Mouse (Mus musculus): ENCODE measurements around the gene Nt5c1a. TPM values are rescaled to one million over a fixed set of nuclear protein-coding genes. Genes with fewer than 3 reads are reported as not detected.

Gene Nt5c1a
- polyA plus RNA-seq, 1 experiment from 2014 or later: not detected

DNA sequence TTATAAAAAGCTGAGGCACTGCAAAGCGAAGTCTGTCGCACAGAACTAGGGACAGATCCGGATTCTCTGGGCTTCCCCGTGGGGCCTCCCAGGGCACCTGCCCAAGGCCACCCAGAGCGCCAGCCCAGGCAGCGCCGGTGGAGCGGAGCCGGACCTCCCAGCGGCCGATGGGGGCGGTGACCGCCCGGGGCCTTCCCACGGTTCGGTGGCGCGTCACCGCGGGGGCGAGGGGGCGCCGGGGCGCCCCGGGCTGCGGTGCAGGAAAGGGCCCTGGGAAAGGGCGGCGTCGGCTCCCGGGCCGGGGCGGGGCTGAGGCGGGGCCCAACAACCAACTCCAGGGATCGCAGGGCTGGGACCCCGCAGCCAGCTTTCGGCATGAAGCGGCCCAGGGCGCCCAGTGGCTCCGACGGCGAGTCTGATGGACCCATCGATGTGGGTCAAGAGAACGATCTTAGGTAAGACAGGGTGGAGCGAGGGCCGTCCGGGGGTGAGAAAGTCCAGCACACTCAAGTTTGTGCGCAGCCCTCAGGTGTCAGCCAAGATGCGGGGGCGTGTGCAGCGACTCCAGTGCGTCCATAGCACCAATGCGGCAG is 32.3 kb downstream of the Nt5c1a start, which contains the start of gene Heyl:
Heyl (plus strand) TSS at position 65 of the 593 bp plus-strand sequence.
- H3K4me2 ChIP-seq: peak within 1 kb of the TSS; percentile 89
- peaks cover 50% of the 10 kb centered on the region for H3K27me3 ChIP-seq
- peak; percentile 46 for ATAC-seq (ENCODE audit: insufficient number of reproducible peaks, low FRiP score, low TSS enrichment, low read depth)
- no peaks in the 10 kb centered on the region for H3K36me3 ChIP-seq
- peak within 1 kb of the TSS; percentile 39; the same call in 1 of the 2 replicates for H3K9ac ChIP-seq
- H3K4me3 ChIP-seq: peak within 1 kb of the TSS; percentile 46
- no peak within 1 kb of the TSS for H3K27ac ChIP-seq
- WGBS: 3% methylated on average over 50 of the region's 52 CpGs
- H3K9me3 ChIP-seq: no peaks in the 10 kb centered on the region
- peaks cover 31% of the 10 kb centered on the region for H3K4me1 ChIP-seq

DNA sequence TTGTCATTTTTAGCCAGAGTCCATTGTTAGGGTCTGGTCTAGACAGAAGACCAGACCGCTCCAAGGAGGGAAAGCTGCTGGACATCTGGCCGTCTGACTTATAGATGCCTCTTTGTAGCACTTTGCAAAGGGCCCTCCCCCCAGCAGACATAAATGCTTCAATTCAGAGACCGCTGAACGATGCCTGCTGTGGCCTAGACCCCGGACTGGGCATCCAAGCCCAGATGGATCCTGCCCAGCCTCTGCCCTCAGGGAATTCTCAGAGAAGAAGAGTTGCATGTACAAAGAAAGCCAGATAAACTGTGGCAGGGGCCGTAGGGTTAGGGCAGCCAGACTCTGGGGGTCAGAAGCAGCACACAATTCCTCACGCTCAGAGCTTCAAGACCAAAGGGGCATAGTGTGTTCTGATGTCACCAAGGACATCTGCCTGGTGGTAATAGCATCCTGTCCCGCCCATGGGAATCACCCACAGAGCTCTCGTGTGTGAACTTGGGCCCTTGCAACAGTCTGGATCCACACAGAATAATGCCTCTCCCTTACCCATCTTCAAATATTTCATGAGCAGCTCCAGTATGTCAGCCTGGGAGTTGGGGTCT is 34.6 kb downstream of the Nt5c1a start:
- peaks cover 37% of the 10 kb centered on the region for H3K4me1 ChIP-seq
- no peak overlapping the region for H3K4me2 ChIP-seq
- WGBS: 64% methylated on average over 9 of the region's 9 CpGs
- H3K27ac ChIP-seq: no peak overlapping the region
- H3K4me3 ChIP-seq: no peak overlapping the region; the same call in 1 of the 2 replicates
- ATAC-seq (ENCODE audit: insufficient number of reproducible peaks, low FRiP score, low TSS enrichment, low read depth): no peak
- no peak overlapping the region for H3K9ac ChIP-seq
- H3K36me3 ChIP-seq: no peaks in the 10 kb centered on the region
- H3K9me3 ChIP-seq: no peaks in the 10 kb centered on the region
- peaks cover 59% of the 10 kb centered on the region for H3K27me3 ChIP-seq

DNA sequence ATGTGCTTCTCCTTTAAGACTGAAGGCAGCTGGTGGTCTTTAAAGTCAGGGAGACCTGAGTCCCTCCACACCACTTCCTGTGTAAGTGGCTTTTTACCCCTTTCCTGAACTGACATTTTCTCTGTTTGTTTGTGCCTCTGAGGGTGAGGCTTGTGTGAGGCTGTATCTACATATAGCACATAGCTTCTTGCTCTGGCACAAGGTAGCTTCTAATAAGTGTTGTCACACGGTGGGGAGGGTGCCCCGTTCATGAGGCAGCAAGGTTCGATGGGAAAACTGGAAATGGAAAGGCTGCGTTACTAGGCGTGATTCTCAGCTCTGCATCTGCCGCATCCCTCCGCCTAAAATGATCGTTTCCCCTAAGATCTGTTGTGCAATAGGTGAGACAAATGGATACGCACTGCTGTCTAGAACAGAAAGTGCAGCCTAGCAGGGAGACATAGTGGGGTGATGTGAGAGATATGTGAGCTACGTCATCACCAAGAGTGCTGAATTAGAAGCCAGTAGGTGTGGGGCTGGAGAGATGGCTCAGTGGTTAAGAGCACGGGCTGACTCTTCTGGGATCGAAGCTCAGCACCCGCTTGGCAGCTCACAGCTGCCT is 35.2 kb downstream of the Nt5c1a start:
- Histone ChIP-seq H3K9me3 (no peaks in the 10 kb centered on the region), H3K4me2 (0 out of 2 replicates have a peak overlapping the region, but pooled peaks have one; percentile 14), H3K27me3 (peaks cover 62% of the 10 kb centered on the region), H3K4me1 (peaks cover 37% of the 10 kb centered on the region), H3K27ac (no peak overlapping the region), H3K9ac (no peak overlapping the region), H3K36me3 (no peaks in the 10 kb centered on the region), H3K4me3 (no peak overlapping the region; the same call in 1 of the 2 replicates)
- ATAC-seq (ENCODE audit: insufficient number of reproducible peaks, low FRiP score, low TSS enrichment, low read depth): no peak
- WGBS: 76% methylated on average over 13 of the region's 13 CpGs

DNA sequence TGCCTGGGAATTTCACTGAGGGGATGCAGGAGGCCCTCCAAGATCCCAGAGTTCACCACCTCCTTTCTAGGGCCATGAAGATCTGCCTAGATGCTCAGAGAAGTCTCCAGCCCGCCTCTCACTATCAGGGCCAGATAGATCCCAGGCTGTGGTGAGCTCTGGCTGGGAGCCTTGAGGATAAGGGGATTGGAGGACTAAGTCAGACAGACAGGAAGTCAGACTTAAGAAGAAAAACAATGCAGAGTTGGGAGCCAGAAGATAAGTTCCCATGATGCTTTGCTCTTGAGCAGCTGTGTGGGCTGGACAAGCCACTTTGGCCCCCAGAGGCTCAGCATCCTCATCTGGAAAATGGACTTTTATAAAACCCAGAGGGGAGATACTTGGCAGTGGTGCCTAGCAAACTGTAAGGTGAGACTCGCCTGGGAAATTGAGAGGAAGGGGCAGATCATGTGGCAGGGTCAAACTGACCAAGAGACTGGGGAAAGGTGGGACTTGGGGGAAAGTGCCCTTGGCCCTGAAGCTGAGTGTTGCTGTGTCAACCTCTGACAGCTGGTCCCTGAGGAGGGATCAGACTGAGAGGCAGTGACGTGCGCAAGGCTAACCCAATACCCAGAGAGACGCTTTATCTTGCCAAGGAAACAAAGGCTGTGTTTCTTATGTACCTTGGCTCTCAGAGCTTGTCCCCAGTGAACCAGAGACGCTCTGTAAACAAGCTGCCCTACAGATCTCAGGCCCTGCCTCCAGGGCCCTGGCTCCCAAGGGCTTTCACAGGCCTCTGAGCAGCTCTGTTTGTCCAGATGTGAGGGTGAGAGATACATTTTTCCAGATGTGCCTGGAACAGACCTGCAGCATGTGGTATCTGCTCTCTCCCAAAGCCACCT is 36.3 kb downstream of the Nt5c1a start:
- Histone ChIP-seq H3K9me3 (no peaks in the 10 kb centered on the region), H3K4me1 (peaks cover 36% of the 10 kb centered on the region), H3K9ac (no peak overlapping the region), H3K4me2 (no peak overlapping the region), H3K27ac (no peak overlapping the region), H3K36me3 (no peaks in the 10 kb centered on the region), H3K27me3 (peaks cover 60% of the 10 kb centered on the region), H3K4me3 (no peak overlapping the region)
- WGBS: 65% methylated on average over 6 of the region's 6 CpGs
- no peak for ATAC-seq (ENCODE audit: insufficient number of reproducible peaks, low FRiP score, low TSS enrichment, low read depth)

DNA sequence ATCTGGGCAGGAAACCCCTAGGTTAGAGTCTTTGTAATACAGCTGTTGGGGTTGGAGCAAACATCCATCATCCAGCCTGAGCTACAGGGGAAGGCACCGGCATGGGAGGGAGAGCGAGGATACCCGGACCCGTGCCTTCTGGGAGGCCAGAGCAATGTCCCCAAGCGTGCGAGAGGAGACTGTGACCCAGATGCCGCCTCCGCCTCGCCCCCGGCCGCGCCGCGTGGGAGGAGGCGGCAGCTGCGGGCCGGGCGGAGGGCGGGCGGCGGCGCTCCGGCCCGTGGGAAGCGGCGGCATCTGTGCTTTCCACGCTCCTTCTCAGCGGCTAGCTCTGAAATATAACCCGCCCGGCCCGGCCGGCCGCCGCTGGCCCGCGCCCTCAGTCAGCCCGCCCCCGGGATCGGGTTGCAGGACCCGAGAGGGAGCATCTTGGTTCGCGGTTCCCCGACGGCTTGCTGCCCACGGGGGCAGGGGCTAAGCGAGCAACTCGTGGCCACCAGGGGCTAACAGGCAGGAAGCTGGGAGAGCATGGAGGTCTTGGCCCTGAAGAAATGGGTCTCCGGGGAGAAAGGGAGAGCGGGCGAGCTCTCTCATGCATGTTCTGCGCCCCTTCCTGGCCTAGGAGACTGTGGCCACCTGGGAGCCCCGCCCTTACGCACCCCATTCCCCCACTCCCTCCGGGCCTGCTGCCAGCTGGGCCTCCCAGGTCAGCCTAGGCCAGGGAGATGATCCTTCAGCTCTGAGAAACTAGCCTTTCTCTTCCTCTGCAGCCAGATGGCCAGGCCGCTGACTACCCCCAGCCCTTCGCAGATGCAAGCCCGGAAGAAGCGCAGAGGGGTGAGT is 38.3 kb downstream of the Nt5c1a start:
- Histone ChIP-seq H3K27me3 (peaks cover 40% of the 10 kb centered on the region), H3K9ac (peak overlapping the region; percentile 31; the same call in 1 of the 2 replicates), H3K4me2 (peak overlapping the region; percentile 72), H3K9me3 (no peaks in the 10 kb centered on the region), H3K27ac (no peak overlapping the region; the same call in 1 of the 2 replicates), H3K4me3 (peak overlapping the region; percentile 36), H3K36me3 (no peaks in the 10 kb centered on the region), H3K4me1 (peaks cover 21% of the 10 kb centered on the region)
- ATAC-seq (ENCODE audit: insufficient number of reproducible peaks, low FRiP score, low TSS enrichment, low read depth): peak; percentile 62
- 8% methylated on average over 58 of the region's 58 CpGs for WGBS

DNA sequence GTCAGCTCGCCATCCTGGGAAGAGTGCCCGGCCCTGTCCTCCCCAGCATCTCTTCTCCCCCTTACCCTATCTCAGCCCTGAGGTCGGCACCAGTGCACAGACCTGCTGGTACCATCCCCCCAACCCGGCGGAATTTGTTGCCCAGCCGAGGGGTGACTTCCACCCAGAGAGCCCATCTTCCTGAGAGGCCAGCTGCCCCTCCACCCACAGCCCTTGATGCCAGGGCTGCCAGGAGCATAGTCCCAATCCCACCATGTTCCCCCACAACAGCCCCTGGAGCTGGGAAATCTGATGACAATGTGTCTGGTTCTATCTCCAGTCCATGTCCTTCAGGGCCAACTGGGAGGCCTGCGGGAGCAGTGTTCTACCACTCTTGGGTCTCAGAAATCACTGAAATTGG is 44.9 kb downstream of the Nt5c1a start:
- no peak overlapping the region for H3K9ac ChIP-seq
- H3K27ac ChIP-seq: no peak overlapping the region
- ATAC-seq (ENCODE audit: insufficient number of reproducible peaks, low FRiP score, low TSS enrichment, low read depth): no peak
- no peaks in the 10 kb centered on the region for H3K9me3 ChIP-seq
- 82% methylated on average over 7 of the region's 7 CpGs for WGBS
- H3K36me3 ChIP-seq: no peaks in the 10 kb centered on the region
- H3K4me3 ChIP-seq: no peak overlapping the region
- no peak overlapping the region for H3K4me2 ChIP-seq
- H3K27me3 ChIP-seq: 0 out of 2 replicates have a peak, but pooled peaks cover 3% of the 10 kb centered on the region
- peaks cover 7% of the 10 kb centered on the region; the same call in 1 of the 2 replicates for H3K4me1 ChIP-seq

DNA sequence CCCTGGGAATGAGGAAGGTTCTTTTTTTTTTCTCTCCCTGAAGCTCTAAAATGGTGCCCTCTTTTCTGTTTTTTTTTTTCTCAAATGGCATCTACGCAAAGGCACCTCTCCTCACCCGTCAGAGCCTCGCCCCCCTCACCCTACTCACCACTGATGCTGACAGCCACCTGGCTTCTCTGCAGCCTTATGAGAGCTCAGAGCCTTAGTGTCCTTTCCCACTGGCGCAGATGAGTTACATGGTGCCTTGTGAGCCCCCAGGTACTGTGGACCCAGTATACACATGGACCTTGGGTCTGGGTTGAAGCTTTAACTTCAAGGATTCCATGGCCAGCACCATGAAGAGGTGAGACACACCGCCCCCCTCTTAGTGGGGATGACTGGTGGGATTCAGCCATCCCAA is 45.3 kb downstream of the Nt5c1a start:
- ATAC-seq (ENCODE audit: insufficient number of reproducible peaks, low FRiP score, low TSS enrichment, low read depth): no peak
- WGBS: 91% methylated on average over 5 of the region's 5 CpGs
- Histone ChIP-seq H3K27ac (no peak overlapping the region), H3K4me1 (peaks cover 7% of the 10 kb centered on the region; the same call in 1 of the 2 replicates), H3K9ac (no peak overlapping the region), H3K4me2 (no peak overlapping the region), H3K9me3 (no peaks in the 10 kb centered on the region), H3K4me3 (no peak overlapping the region), H3K27me3 (no peaks in the 10 kb centered on the region), H3K36me3 (no peaks in the 10 kb centered on the region)

DNA sequence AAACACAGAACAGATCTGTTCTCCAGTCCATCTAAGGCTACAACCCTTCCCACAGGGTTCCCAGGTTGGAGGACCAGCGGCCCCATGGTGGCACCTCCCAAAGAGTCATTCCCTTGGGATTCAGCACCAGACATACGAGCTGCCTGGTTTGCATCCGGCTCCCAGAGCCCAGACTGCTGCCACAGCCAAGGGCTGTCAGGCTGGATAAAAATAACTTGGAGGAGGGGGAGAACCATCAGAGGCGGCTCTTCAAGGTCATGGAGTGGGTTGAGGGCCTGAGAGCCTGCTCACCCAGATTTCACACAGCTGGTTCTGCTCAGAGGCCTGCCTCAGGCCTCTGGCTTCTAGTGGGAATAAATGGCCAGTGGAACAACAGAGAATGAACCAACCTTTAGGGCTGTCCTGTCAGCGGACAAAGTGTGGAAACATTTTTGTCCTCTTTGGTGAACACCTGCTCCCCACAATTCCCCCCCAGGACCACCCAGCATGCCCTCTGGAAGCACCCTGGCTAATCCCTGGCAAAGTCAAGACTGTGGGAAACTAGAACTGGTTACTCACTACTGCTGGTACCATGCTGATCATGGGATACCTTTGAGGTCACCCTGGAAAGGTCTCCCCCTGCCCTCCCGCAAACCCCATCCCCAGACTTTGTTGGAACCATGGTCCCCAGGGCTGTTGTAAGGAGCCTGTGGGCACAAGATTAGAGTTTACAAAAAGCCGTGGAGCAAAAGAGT is 46.0 kb downstream of the Nt5c1a start:
- no peak; the same call in 1 of the 2 replicates for ATAC-seq (ENCODE audit: insufficient number of reproducible peaks, low FRiP score, low TSS enrichment, low read depth)
- Histone ChIP-seq H3K36me3 (no peaks in the 10 kb centered on the region), H3K4me3 (no peak overlapping the region), H3K27me3 (no peaks in the 10 kb centered on the region), H3K4me2 (no peak overlapping the region), H3K4me1 (peaks cover 7% of the 10 kb centered on the region; the same call in 1 of the 2 replicates), H3K9me3 (no peaks in the 10 kb centered on the region), H3K27ac (no peak overlapping the region), H3K9ac (no peak overlapping the region)
- 52% methylated on average over 7 of the region's 7 CpGs for WGBS

DNA sequence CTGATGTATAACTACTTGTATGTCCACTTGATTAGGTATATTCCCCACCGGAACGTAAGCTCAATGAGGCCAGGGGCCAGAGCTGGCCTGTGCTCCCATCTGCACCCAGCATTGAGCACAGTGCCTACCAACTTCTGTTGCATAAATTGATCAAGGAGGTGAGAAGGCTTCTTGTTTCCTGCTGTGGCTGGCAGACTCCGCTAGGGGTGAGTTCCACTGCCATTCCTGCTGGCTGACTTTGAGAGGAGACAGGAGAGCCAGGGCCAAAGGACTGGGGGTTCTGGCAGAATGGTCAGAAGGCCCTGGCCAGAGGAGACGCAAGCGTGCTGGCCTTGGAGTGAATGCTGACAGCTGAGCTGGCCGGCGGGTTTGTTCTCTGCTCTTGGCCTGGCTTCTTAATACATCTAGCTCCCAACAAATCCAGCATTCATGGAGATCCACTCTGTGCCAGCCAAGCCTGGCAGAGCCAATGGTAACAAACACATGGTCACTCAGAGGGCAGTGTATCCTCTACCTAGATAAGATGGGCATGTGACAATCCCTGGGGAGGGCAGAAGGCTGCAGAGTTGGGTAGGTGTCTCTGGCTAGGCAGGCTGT is 47.8 kb downstream of the Nt5c1a start:
- Histone ChIP-seq H3K4me3 (no peak overlapping the region), H3K4me1 (peaks cover 7% of the 10 kb centered on the region; the same call in 1 of the 2 replicates), H3K36me3 (no peaks in the 10 kb centered on the region), H3K9me3 (no peaks in the 10 kb centered on the region), H3K27ac (0 out of 2 replicates have a peak overlapping the region, but pooled peaks have one; percentile 3), H3K4me2 (no peak overlapping the region), H3K9ac (no peak overlapping the region), H3K27me3 (no peaks in the 10 kb centered on the region)
- no peak for ATAC-seq (ENCODE audit: insufficient number of reproducible peaks, low FRiP score, low TSS enrichment, low read depth)
- WGBS: 72% methylated on average over 7 of the region's 7 CpGs

DNA sequence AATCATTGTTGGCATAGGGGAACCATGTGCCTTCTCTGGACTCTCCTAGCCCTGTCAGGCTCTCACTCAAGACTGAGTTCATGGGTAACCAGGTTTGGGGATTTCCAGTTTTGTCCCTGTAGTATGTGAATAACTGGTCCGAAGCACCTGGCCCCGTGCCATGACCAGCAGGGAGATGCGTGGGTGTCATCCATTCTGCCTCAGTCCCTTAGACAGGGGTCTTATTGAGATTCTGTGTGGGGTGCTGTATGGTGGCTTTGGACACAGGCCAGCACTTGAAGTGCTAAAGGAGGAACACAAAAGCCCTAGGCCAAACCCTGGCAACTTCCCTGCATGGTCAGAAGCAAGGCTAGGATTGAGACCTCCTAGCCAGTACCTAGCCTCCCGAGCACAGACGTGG is 50.9 kb downstream of the Nt5c1a start:
- Histone ChIP-seq H3K27me3 (no peaks in the 10 kb centered on the region), H3K4me2 (no peak overlapping the region), H3K9me3 (no peaks in the 10 kb centered on the region), H3K36me3 (no peaks in the 10 kb centered on the region), H3K4me3 (no peak overlapping the region), H3K4me1 (peaks cover under 1% of the 10 kb centered on the region; the same call in 1 of the 2 replicates), H3K27ac (no peak overlapping the region), H3K9ac (no peak overlapping the region)
- 77% methylated on average over 5 of the region's 5 CpGs for WGBS
- ATAC-seq (ENCODE audit: insufficient number of reproducible peaks, low FRiP score, low TSS enrichment, low read depth): no peak
